Mouse (Mus musculus): Measurements from ENCODE around the gene Ppm1g. TPM values are rescaled to one million over a fixed set of nuclear protein-coding genes. Genes with fewer than 3 reads are reported as not detected.

Ppm1g gene
- polyA plus RNA-seq, 1 experiment from 2014 or later: 144 TPM

- no peaks in the 10 kb centered on the region for H3K9me3 ChIP-seq (replicated peaks)
- 64% methylated on average over 4 of the region's 4 CpGs for whole genome bisulfite sequencing
- H3K4me3 ChIP-seq (replicated peaks): no peak overlapping the region
- ATAC-seq (replicated peaks; ENCODE audit: low FRiP score): no peak
- H3K4me2 ChIP-seq: no peak overlapping the region
- no peak overlapping the region for H3K27ac ChIP-seq
- peaks cover 21% of the 10 kb centered on the region for H3K36me3 ChIP-seq
- peaks cover 6% of the 10 kb centered on the region; the same call in 1 of the 2 replicates for H3K4me1 ChIP-seq
- H3K27me3 ChIP-seq: no peaks in the 10 kb centered on the region
- H3K9ac ChIP-seq: no peak overlapping the region
Measured at GRCm38 (mm10) chr5:31183678-31184077, 36.8 kb downstream of the Ppm1g start.

GRCm38 (mm10) chr5:31181183-31181770 lies 39.2 kb downstream of the Ppm1g start:
- no peak overlapping the region for H3K4me2 ChIP-seq
- H3K4me1 ChIP-seq: peaks cover 18% of the 10 kb centered on the region; the same call in 1 of the 2 replicates

GRCm38 (mm10) chr5:31179766-31180630 lies 40.5 kb downstream of the Ppm1g start, which contains the start of the genes Gm29609 and Gtf3c2:
TSS of gene Gm29609 (minus strand) at chr5:31179911.
TSS of gene Gtf3c2 (minus strand) at chr5:31180144.
- peak; percentile 98 for ATAC-seq (replicated peaks; ENCODE audit: low FRiP score)
- under 1% methylated on average over 59 of the region's 59 CpGs for WGBS
- H3K4me3 ChIP-seq (replicated peaks): peak within 1 kb of the TSS; percentile 95

More at GRCm38 (mm10) chr5:31181183-31181770, 39.2 kb downstream of the Ppm1g start:
- Histone ChIP-seq H3K27me3 (no peaks in the 10 kb centered on the region), H3K9me3 (replicated peaks) (no peaks in the 10 kb centered on the region), H3K27ac (no peak overlapping the region), H3K4me3 (replicated peaks) (no peak overlapping the region), H3K9ac (no peak overlapping the region), H3K36me3 (peaks cover 16% of the 10 kb centered on the region; the same call in 1 of the 2 replicates)
- whole genome bisulfite sequencing: 94% methylated on average over 9 of the region's 9 CpGs
- no peak for ATAC-seq (replicated peaks; ENCODE audit: low FRiP score)

GRCm38 (mm10) chr5:31179301-31179765 lies 41.2 kb downstream of the Ppm1g start:
- Histone ChIP-seq H3K9me3 (replicated peaks) (no peaks in the 10 kb centered on the region), H3K36me3 (peaks cover 25% of the 10 kb centered on the region), H3K9ac (peak overlapping the region; percentile 80), H3K27ac (peak overlapping the region; percentile 100), H3K4me3 (replicated peaks) (peak overlapping the region; percentile 95), H3K4me2 (peak overlapping the region; percentile 90), H3K4me1 (peaks cover 18% of the 10 kb centered on the region; the same call in 1 of the 2 replicates), H3K27me3 (no peaks in the 10 kb centered on the region)
- ATAC-seq (replicated peaks; ENCODE audit: low FRiP score): peak; percentile 77
- WGBS: 0% methylated on average over 25 of the region's 25 CpGs

More at GRCm38 (mm10) chr5:31179766-31180630, 40.5 kb downstream of the Ppm1g start, which contains the start of the genes Gm29609 and Gtf3c2:
- Histone ChIP-seq H3K27me3 (no peaks in the 10 kb centered on the region), H3K9me3 (replicated peaks) (no peaks in the 10 kb centered on the region), H3K9ac (peak within 1 kb of the TSS; percentile 80), H3K36me3 (peaks cover 18% of the 10 kb centered on the region; the same call in 1 of the 2 replicates), H3K4me1 (peaks cover 18% of the 10 kb centered on the region; the same call in 1 of the 2 replicates), H3K27ac (peak within 1 kb of the TSS; percentile 100), H3K4me2 (peak within 1 kb of the TSS; percentile 90)

GRCm38 (mm10) chr5:31168630-31169029 lies 51.9 kb downstream of the Ppm1g start:
- Histone ChIP-seq H3K27ac (no peak overlapping the region), H3K9ac (no peak overlapping the region), H3K9me3 (replicated peaks) (no peaks in the 10 kb centered on the region), H3K4me1 (no peaks in the 10 kb centered on the region), H3K27me3 (no peaks in the 10 kb centered on the region), H3K4me2 (no peak overlapping the region), H3K36me3 (peaks cover 98% of the 10 kb centered on the region), H3K4me3 (replicated peaks) (no peak overlapping the region)
- WGBS: 96% methylated on average over 4 of the region's 4 CpGs
- ATAC-seq (replicated peaks; ENCODE audit: low FRiP score): no peak

GRCm38 (mm10) chr5:31164878-31165277 lies 55.6 kb downstream of the Ppm1g start:
- 81% methylated on average over 1 of the region's 1 CpGs for WGBS
- H3K9ac ChIP-seq: no peak overlapping the region
- ATAC-seq (replicated peaks; ENCODE audit: low FRiP score): no peak
- H3K36me3 ChIP-seq: peaks cover 99% of the 10 kb centered on the region
- no peaks in the 10 kb centered on the region for H3K9me3 ChIP-seq (replicated peaks)
- H3K4me1 ChIP-seq: no peaks in the 10 kb centered on the region
- H3K4me3 ChIP-seq (replicated peaks): no peak overlapping the region
- no peak overlapping the region for H3K27ac ChIP-seq
- no peaks in the 10 kb centered on the region for H3K27me3 ChIP-seq
- no peak overlapping the region for H3K4me2 ChIP-seq

GRCm38 (mm10) chr5:31162462-31162861 lies 58.0 kb downstream of the Ppm1g start:
- Histone ChIP-seq H3K27ac (no peak overlapping the region), H3K9ac (no peak overlapping the region), H3K4me2 (no peak overlapping the region), H3K36me3 (peaks cover 99% of the 10 kb centered on the region), H3K4me3 (replicated peaks) (no peak overlapping the region), H3K4me1 (no peaks in the 10 kb centered on the region), H3K9me3 (replicated peaks) (no peaks in the 10 kb centered on the region), H3K27me3 (no peaks in the 10 kb centered on the region)
- ATAC-seq (replicated peaks; ENCODE audit: low FRiP score): no peak

- WGBS: under 1% methylated on average over 19 of the region's 19 CpGs
- Histone ChIP-seq H3K9ac (peak within 1 kb of the TSS; percentile 66), H3K9me3 (replicated peaks) (no peaks in the 10 kb centered on the region), H3K27me3 (no peaks in the 10 kb centered on the region), H3K36me3 (peaks cover 44% of the 10 kb centered on the region), H3K4me1 (peaks cover 16% of the 10 kb centered on the region), H3K27ac (peak within 1 kb of the TSS; percentile 87), H3K4me2 (peak within 1 kb of the TSS; percentile 84), H3K4me3 (replicated peaks) (peak within 1 kb of the TSS; percentile 77)
- peak; percentile 96 for ATAC-seq (replicated peaks; ENCODE audit: low FRiP score)
Measured at GRCm38 (mm10) chr5:31154152-31154553, 66.3 kb downstream of the Ppm1g start, which contains the start of gene Mpv17. TSS of gene Mpv17 (minus strand) at chr5:31154251.

- H3K4me3 ChIP-seq (replicated peaks): peak overlapping the region; percentile 77
- H3K9me3 ChIP-seq (replicated peaks): no peaks in the 10 kb centered on the region
- H3K27me3 ChIP-seq: no peaks in the 10 kb centered on the region
- WGBS: 29% methylated on average over 6 of the region's 6 CpGs
- H3K9ac ChIP-seq: peak overlapping the region; percentile 66
- H3K4me1 ChIP-seq: peaks cover 16% of the 10 kb centered on the region
- ATAC-seq (replicated peaks; ENCODE audit: low FRiP score): peak; percentile 31; the same call in 1 of the 2 replicates
- H3K4me2 ChIP-seq: peak overlapping the region; percentile 84
- H3K36me3 ChIP-seq: peaks cover 42% of the 10 kb centered on the region
- peak overlapping the region; percentile 87 for H3K27ac ChIP-seq
Measured at GRCm38 (mm10) chr5:31153516-31154151, 66.9 kb downstream of the Ppm1g start.

Measured in kidney, embryonic 15.5 days (tissue).